Mouse (Mus musculus): Measurements from ENCODE around the gene Klf16. TPM values are rescaled to one million over a fixed set of nuclear protein-coding genes. Genes with fewer than 3 reads are reported as not detected.

The Klf16 gene
- polyA plus RNA-seq, 1 experiment: 16.0 TPM

DNA sequence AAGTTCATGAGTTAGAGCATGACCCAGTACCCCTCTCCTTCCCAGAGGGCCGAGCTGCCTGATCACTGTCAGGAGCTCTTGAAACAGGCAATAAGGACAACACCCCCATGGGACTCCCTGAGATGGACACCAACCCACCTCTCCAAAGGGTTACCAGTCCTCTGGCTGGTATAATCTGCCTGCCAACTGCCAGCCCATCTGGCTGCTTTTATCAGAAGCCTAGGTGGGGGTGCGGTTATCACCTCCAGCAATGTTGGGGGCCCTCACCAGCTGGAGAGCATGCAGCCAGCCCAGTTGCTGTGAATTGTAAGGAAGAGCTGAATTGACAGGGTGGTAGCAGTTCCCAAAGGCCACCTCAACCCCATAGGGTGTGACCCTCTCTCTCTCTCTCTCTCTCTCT is 4.6 kb downstream of the Klf16 start:
- Histone ChIP-seq H3ac (ENCODE audit: control insufficient read depth, insufficient read length) (no peak overlapping the region), H3K4me3 (no peak overlapping the region), H3K36me3 (ENCODE audit: control insufficient read depth, insufficient read depth) (no peaks in the 10 kb centered on the region), H3K79me2 (ENCODE audit: control insufficient read depth, insufficient read depth) (peaks cover 62% of the 10 kb centered on the region), H3K27me3 (ENCODE audit: control insufficient read depth, insufficient read depth, insufficient read length) (no peaks in the 10 kb centered on the region), H3K4me2 (ENCODE audit: low read depth) (no peak overlapping the region)
- TF ChIP-seq USF1 (IDR thresholded peaks at IDR 0.05; ENCODE audit: low read depth) (no peak), POLR2A (IDR thresholded peaks at IDR 0.05; ENCODE audit: insufficient read length, low read depth) (no peak), REST (IDR thresholded peaks at IDR 0.05; ENCODE audit: insufficient read depth, insufficient read length) (no peak), TCF12 (IDR thresholded peaks at IDR 0.05; ENCODE audit: insufficient read depth, poor library complexity, severe bottlenecking) (no peak), TCF3 (IDR thresholded peaks at IDR 0.05; ENCODE audit: insufficient read length, low read depth) (no peak), E2F4 (IDR thresholded peaks at IDR 0.05; ENCODE audit: insufficient read depth) (no peak), MYOG (IDR thresholded peaks at IDR 0.05; ENCODE audit: control insufficient read depth in 1 of 3, insufficient read depth in 1 of 3, insufficient read length in 2 of 3, low read depth in 2 of 3) (no peak), MAX (IDR thresholded peaks at IDR 0.05; ENCODE audit: low read depth) (no peak), POLR2AphosphoS2 (IDR thresholded peaks at IDR 0.05; ENCODE audit: insufficient read length, low read depth) (no peak), CEBPB (IDR thresholded peaks at IDR 0.05; ENCODE audit: insufficient read depth, poor library complexity, severe bottlenecking) (no peak)

DNA sequence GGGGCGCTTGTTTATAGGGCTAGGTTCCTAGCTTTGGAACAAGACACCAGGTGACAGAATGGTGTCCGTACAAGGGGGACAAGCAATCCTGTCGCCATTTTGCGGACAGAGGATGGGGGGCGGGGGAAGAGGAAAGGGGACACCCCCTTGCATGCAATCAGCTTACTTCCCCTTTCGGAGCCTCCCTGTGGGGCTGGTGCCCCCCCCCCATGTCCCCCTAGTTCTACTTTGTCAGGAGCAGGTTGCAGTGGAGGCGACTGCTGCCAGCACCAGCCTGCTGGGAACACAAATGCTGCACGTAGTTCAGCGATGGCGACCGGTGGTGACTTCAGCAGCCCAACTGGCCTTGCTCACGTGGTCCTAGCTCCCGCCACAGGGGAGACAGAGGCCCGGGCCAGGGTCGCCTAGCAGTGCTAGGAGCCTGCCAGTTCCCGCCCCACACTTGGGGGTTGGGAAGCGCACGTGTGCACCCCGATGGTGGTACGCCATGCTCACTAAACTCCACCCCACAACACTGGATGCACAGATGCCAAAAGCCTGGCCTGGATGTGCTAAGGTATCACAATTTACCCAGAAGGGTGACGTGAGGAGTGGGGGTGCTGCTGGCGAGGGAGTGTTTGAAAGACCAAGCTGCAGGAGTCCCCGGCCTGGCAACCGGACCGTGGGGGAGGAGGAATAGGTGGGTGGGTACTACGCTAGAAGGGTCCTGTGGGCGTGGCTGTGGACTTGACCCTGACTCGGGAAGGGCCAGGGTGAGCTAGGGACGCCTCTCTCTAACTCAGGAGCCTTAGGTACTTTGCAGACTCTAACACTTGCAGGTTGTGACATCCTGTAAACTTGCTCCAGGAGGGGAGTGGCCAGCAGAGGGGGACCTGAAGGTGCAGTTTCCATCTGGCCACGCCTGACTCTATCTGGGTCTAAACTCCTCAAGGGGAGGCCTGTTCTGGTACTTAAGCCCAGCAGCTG is 6.0 kb downstream of the Klf16 start:
- H3K4me2 ChIP-seq (ENCODE audit: low read depth): no peak overlapping the region
- TF ChIP-seq E2F4 (IDR thresholded peaks at IDR 0.05; ENCODE audit: insufficient read depth) (no peak), USF1 (IDR thresholded peaks at IDR 0.05; ENCODE audit: low read depth) (no peak), POLR2AphosphoS2 (IDR thresholded peaks at IDR 0.05; ENCODE audit: insufficient read length, low read depth) (no peak), SRF (IDR thresholded peaks at IDR 0.05; ENCODE audit: control insufficient read depth, insufficient read length, low read depth) (no peak), MAX (IDR thresholded peaks at IDR 0.05; ENCODE audit: low read depth) (no peak), REST (IDR thresholded peaks at IDR 0.05; ENCODE audit: insufficient read depth, insufficient read length) (no peak), MYOG (IDR thresholded peaks at IDR 0.05; ENCODE audit: control insufficient read depth in 1 of 3, insufficient read depth in 1 of 3, insufficient read length in 2 of 3, low read depth in 2 of 3) (no peak), CEBPB (IDR thresholded peaks at IDR 0.05; ENCODE audit: insufficient read depth, poor library complexity, severe bottlenecking) (no peak), TCF12 (IDR thresholded peaks at IDR 0.05; ENCODE audit: insufficient read depth, poor library complexity, severe bottlenecking) (no peak), TCF3 (IDR thresholded peaks at IDR 0.05; ENCODE audit: insufficient read length, low read depth) (no peak)
- H3K27me3 ChIP-seq (ENCODE audit: control insufficient read depth, insufficient read depth, insufficient read length): no peaks in the 10 kb centered on the region
- H3K36me3 ChIP-seq (ENCODE audit: control insufficient read depth, insufficient read depth): no peaks in the 10 kb centered on the region
- H3K79me2 ChIP-seq (ENCODE audit: control insufficient read depth, insufficient read depth): peaks cover 56% of the 10 kb centered on the region
- H3ac ChIP-seq (ENCODE audit: control insufficient read depth, insufficient read length): no peak overlapping the region
- H3K4me3 ChIP-seq: no peak overlapping the region

DNA sequence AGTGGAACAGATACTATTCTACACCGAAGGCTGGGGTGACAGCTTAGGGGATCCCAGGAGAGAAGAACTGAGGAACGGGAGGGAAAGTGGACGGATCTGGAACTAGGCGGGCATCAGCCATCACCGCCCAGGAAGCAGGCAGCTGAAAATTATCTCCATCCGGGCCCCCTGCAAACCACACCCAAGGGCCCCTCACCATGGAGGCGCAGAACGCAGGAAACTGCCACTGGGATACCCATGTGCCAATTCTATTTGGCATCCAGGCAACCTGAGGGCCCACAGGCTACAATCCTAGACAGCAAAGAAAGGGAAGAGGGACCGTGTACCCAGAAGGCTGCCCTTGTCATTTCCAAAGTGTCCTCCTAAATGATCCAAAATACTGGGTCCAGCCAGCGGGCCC is 6.7 kb downstream of the Klf16 start:
- TF ChIP-seq E2F4 (IDR thresholded peaks at IDR 0.05; ENCODE audit: insufficient read depth): no peak
- TF ChIP-seq CEBPB (IDR thresholded peaks at IDR 0.05; ENCODE audit: insufficient read depth, poor library complexity, severe bottlenecking): no peak
- no peak for TF ChIP-seq MAX (IDR thresholded peaks at IDR 0.05; ENCODE audit: low read depth)
- no peak for TF ChIP-seq SRF (IDR thresholded peaks at IDR 0.05; ENCODE audit: control insufficient read depth, insufficient read length, low read depth)
- no peak for TF ChIP-seq POLR2A (IDR thresholded peaks at IDR 0.05; ENCODE audit: insufficient read length, low read depth)
- no peak for TF ChIP-seq REST (IDR thresholded peaks at IDR 0.05; ENCODE audit: insufficient read depth, insufficient read length)
- no peak for TF ChIP-seq USF1 (IDR thresholded peaks at IDR 0.05; ENCODE audit: low read depth)
- Histone ChIP-seq H3K4me2 (ENCODE audit: low read depth) (no peak overlapping the region), H3K4me3 (no peak overlapping the region), H3K27me3 (ENCODE audit: control insufficient read depth, insufficient read depth, insufficient read length) (no peaks in the 10 kb centered on the region), H3ac (ENCODE audit: control insufficient read depth, insufficient read length) (no peak overlapping the region), H3K79me2 (ENCODE audit: control insufficient read depth, insufficient read depth) (peaks cover 49% of the 10 kb centered on the region), H3K36me3 (ENCODE audit: control insufficient read depth, insufficient read depth) (peaks cover under 1% of the 10 kb centered on the region)

DNA sequence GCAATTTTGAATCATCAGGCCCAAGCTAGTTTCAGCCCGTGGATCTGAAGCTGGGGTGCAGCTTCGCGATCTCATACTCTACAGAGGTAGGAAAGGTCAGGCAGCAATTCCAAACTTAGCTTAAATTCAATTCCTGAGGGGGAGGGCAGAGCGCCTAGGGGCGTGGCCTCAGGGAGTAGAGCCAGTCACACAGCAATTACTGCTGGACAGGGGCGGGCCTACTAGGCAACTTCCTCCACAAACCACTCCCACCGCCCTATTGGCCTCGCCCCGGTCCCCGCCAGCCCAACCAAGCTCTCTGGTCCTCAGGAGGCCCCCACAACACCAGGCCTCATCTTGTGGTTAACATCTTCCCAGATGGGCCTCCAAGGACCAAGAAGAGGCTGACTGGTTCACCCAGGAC is 7.5 kb downstream of the Klf16 start:
- Histone ChIP-seq H3K27me3 (ENCODE audit: control insufficient read depth, insufficient read depth, insufficient read length) (no peaks in the 10 kb centered on the region), H3K79me2 (ENCODE audit: control insufficient read depth, insufficient read depth) (peaks cover 41% of the 10 kb centered on the region), H3K4me2 (ENCODE audit: low read depth) (peak overlapping the region; percentile 36), H3ac (ENCODE audit: control insufficient read depth, insufficient read length) (no peak overlapping the region), H3K36me3 (ENCODE audit: control insufficient read depth, insufficient read depth) (peaks cover 5% of the 10 kb centered on the region), H3K4me3 (no peak overlapping the region)
- TF ChIP-seq POLR2A (IDR thresholded peaks at IDR 0.05; ENCODE audit: insufficient read length, low read depth): no peak
- no peak for TF ChIP-seq MAX (IDR thresholded peaks at IDR 0.05; ENCODE audit: low read depth)
- no peak for TF ChIP-seq TCF3 (IDR thresholded peaks at IDR 0.05; ENCODE audit: insufficient read length, low read depth)
- TF ChIP-seq REST (IDR thresholded peaks at IDR 0.05; ENCODE audit: insufficient read depth, insufficient read length): no peak
- TF ChIP-seq MYOD1 (IDR thresholded peaks at IDR 0.05; ENCODE audit: control insufficient read depth in 1 of 3, insufficient read length in 2 of 3, low read depth in 2 of 3): no peak

DNA sequence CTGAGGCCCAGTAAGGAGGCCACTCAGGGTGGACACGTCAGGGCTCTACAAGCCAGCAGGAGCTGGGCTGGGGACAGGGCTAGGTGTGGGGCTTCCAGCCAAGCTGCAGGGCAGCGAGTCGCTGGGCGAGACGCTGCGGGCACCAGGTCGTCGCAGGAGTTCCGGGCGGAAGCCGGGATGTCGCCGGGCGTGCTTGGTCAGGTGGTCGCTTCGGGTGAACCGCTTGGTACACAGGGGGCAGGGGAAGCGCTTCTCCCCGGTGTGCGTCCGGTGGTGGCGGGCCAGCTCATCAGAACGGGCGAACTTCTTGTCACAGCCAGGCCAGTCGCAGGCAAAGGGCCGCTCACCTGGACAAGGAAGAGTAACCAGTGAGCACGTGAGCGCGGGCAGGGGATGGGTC is 8.2 kb downstream of the Klf16 start:
- H3K4me3 ChIP-seq: no peak overlapping the region
- H3K79me2 ChIP-seq (ENCODE audit: control insufficient read depth, insufficient read depth): peaks cover 35% of the 10 kb centered on the region
- H3K27me3 ChIP-seq (ENCODE audit: control insufficient read depth, insufficient read depth, insufficient read length): no peaks in the 10 kb centered on the region
- TF ChIP-seq SRF (IDR thresholded peaks at IDR 0.05; ENCODE audit: control insufficient read depth, insufficient read length, low read depth) (no peak), REST (IDR thresholded peaks at IDR 0.05; ENCODE audit: insufficient read depth, insufficient read length) (no peak)
- H3K4me2 ChIP-seq (ENCODE audit: low read depth): no peak overlapping the region
- H3K36me3 ChIP-seq (ENCODE audit: control insufficient read depth, insufficient read depth): peaks cover 5% of the 10 kb centered on the region
- H3ac ChIP-seq (ENCODE audit: control insufficient read depth, insufficient read length): no peak overlapping the region

Measured in myocyte (in vitro differentiated cells).